Mouse (Mus musculus): ENCODE results near the gene Slc24a1. TPM values are rescaled to one million over a fixed set of nuclear protein-coding genes. Genes with fewer than 3 reads are reported as not detected.

Gene Slc24a1
- polyA plus RNA-seq, 1 experiment from 2014 or later, result 0.09 TPM

GRCm38 (mm10) chr9:64941650-64942049 lies 9.8 kb downstream of the Slc24a1 start:
- ATAC-seq (ENCODE audit: low FRiP score, low TSS enrichment) (no peak), DNase-seq (no peak)
- WGBS, result 85% methylated on average over 4 of the region's 4 CpGs
- Histone ChIP-seq H3K9ac (replicated peaks; ENCODE audit: low read length) (no peak overlapping the region), H3K27me3 (ENCODE audit: control insufficient read depth, insufficient read depth, low read length) (no peaks in the 10 kb centered on the region), H3K4me3 (replicated peaks; ENCODE audit: low read depth, low read length) (no peak overlapping the region), H3K36me3 (ENCODE audit: control insufficient read depth, insufficient read depth, low read length) (no peaks in the 10 kb centered on the region), H3K27ac (replicated peaks; ENCODE audit: low read depth, low read length) (no peak overlapping the region), H3K4me1 (ENCODE audit: control insufficient read depth, insufficient read depth, low read length) (no peaks in the 10 kb centered on the region), H3K4me2 (ENCODE audit: low read length) (no peak overlapping the region), H3K9me3 (ENCODE audit: control insufficient read depth, low read length) (no peaks in the 10 kb centered on the region)

GRCm38 (mm10) chr9:64940731-64941346 lies 10.6 kb downstream of the Slc24a1 start:
- H3K9ac ChIP-seq (replicated peaks; ENCODE audit: low read length), result no peak overlapping the region
- ATAC-seq (ENCODE audit: low FRiP score, low TSS enrichment) (no peak), DNase-seq (no peak)
- H3K4me3 ChIP-seq (replicated peaks; ENCODE audit: low read depth, low read length), result no peak overlapping the region
- no peaks in the 10 kb centered on the region for H3K4me1 ChIP-seq (ENCODE audit: control insufficient read depth, insufficient read depth, low read length)
- no peaks in the 10 kb centered on the region for H3K9me3 ChIP-seq (ENCODE audit: control insufficient read depth, low read length)
- H3K36me3 ChIP-seq (ENCODE audit: control insufficient read depth, insufficient read depth, low read length), result no peaks in the 10 kb centered on the region
- H3K27ac ChIP-seq (replicated peaks; ENCODE audit: low read depth, low read length), result no peak overlapping the region
- 88% methylated on average over 11 of the region's 11 CpGs for WGBS
- H3K4me2 ChIP-seq (ENCODE audit: low read length), result no peak overlapping the region
- H3K27me3 ChIP-seq (ENCODE audit: control insufficient read depth, insufficient read depth, low read length), result no peaks in the 10 kb centered on the region

- Histone ChIP-seq H3K36me3 (ENCODE audit: control insufficient read depth, insufficient read depth, low read length) (no peaks in the 10 kb centered on the region), H3K4me2 (ENCODE audit: low read length) (no peak overlapping the region), H3K4me3 (replicated peaks; ENCODE audit: low read depth, low read length) (no peak overlapping the region), H3K9ac (replicated peaks; ENCODE audit: low read length) (no peak overlapping the region), H3K27me3 (ENCODE audit: control insufficient read depth, insufficient read depth, low read length) (no peaks in the 10 kb centered on the region), H3K27ac (replicated peaks; ENCODE audit: low read depth, low read length) (no peak overlapping the region), H3K9me3 (ENCODE audit: control insufficient read depth, low read length) (no peaks in the 10 kb centered on the region), H3K4me1 (ENCODE audit: control insufficient read depth, insufficient read depth, low read length) (no peaks in the 10 kb centered on the region)
- no peak for DNase-seq
- ATAC-seq (ENCODE audit: low FRiP score, low TSS enrichment), result no peak
- WGBS, result 85% methylated on average over 2 of the region's 2 CpGs
Measured at GRCm38 (mm10) chr9:64939790-64940189, 11.6 kb downstream of the Slc24a1 start.

GRCm38 (mm10) chr9:64939281-64939680 lies 12.1 kb downstream of the Slc24a1 start:
- ATAC-seq (ENCODE audit: low FRiP score, low TSS enrichment) (no peak), DNase-seq (no peak)
- Histone ChIP-seq H3K27ac (replicated peaks; ENCODE audit: low read depth, low read length) (no peak overlapping the region), H3K4me1 (ENCODE audit: control insufficient read depth, insufficient read depth, low read length) (no peaks in the 10 kb centered on the region), H3K9me3 (ENCODE audit: control insufficient read depth, low read length) (no peaks in the 10 kb centered on the region), H3K36me3 (ENCODE audit: control insufficient read depth, insufficient read depth, low read length) (no peaks in the 10 kb centered on the region), H3K9ac (replicated peaks; ENCODE audit: low read length) (no peak overlapping the region), H3K27me3 (ENCODE audit: control insufficient read depth, insufficient read depth, low read length) (no peaks in the 10 kb centered on the region), H3K4me3 (replicated peaks; ENCODE audit: low read depth, low read length) (no peak overlapping the region), H3K4me2 (ENCODE audit: low read length) (no peak overlapping the region)
- WGBS, result 69% methylated on average over 4 of the region's 4 CpGs

GRCm38 (mm10) chr9:64938535-64938934 lies 12.9 kb downstream of the Slc24a1 start:
- Histone ChIP-seq H3K27me3 (ENCODE audit: control insufficient read depth, insufficient read depth, low read length) (no peaks in the 10 kb centered on the region), H3K9ac (replicated peaks; ENCODE audit: low read length) (no peak overlapping the region), H3K27ac (replicated peaks; ENCODE audit: low read depth, low read length) (no peak overlapping the region), H3K36me3 (ENCODE audit: control insufficient read depth, insufficient read depth, low read length) (no peaks in the 10 kb centered on the region), H3K4me3 (replicated peaks; ENCODE audit: low read depth, low read length) (no peak overlapping the region), H3K4me1 (ENCODE audit: control insufficient read depth, insufficient read depth, low read length) (no peaks in the 10 kb centered on the region), H3K9me3 (ENCODE audit: control insufficient read depth, low read length) (no peaks in the 10 kb centered on the region), H3K4me2 (ENCODE audit: low read length) (no peak overlapping the region)
- 82% methylated on average over 5 of the region's 5 CpGs for WGBS
- ATAC-seq (ENCODE audit: low FRiP score, low TSS enrichment), result no peak
- no peak for DNase-seq

DNA sequence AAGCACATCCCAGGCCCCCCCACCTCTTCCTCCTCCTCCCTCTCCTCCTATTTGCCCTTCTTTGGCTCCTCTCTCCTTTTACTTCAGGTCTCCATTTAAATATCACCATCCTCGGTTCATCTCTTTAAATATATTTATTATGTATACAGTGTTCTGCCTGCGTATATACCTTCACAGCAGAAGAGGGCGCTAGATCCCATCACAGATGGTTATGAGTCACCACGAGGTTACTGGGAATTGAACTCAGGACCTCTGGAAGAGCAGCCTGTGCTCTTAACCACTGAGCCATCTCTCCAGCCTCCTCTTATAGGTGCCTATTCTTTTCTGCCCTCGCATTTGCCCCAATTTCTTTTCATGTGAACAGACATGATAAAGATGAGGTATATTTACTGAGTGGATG lies 13.9 kb downstream of the Slc24a1 start:
- H3K27me3 ChIP-seq (ENCODE audit: control insufficient read depth, insufficient read depth, low read length), result no peaks in the 10 kb centered on the region
- no peak overlapping the region for H3K27ac ChIP-seq (replicated peaks; ENCODE audit: low read depth, low read length)
- H3K9ac ChIP-seq (replicated peaks; ENCODE audit: low read length), result no peak overlapping the region
- DNase-seq (no peak), ATAC-seq (ENCODE audit: low FRiP score, low TSS enrichment) (no peak)
- H3K36me3 ChIP-seq (ENCODE audit: control insufficient read depth, insufficient read depth, low read length), result no peaks in the 10 kb centered on the region
- no peaks in the 10 kb centered on the region for H3K4me1 ChIP-seq (ENCODE audit: control insufficient read depth, insufficient read depth, low read length)
- H3K4me3 ChIP-seq (replicated peaks; ENCODE audit: low read depth, low read length), result no peak overlapping the region
- H3K4me2 ChIP-seq (ENCODE audit: low read length), result no peak overlapping the region
- H3K9me3 ChIP-seq (ENCODE audit: control insufficient read depth, low read length), result no peaks in the 10 kb centered on the region
- 59% methylated on average over 5 of the region's 5 CpGs for WGBS

GRCm38 (mm10) chr9:64936508-64936907 lies 14.9 kb downstream of the Slc24a1 start:
- Histone ChIP-seq H3K4me3 (replicated peaks; ENCODE audit: low read depth, low read length) (no peak overlapping the region), H3K27me3 (ENCODE audit: control insufficient read depth, insufficient read depth, low read length) (no peaks in the 10 kb centered on the region), H3K27ac (replicated peaks; ENCODE audit: low read depth, low read length) (no peak overlapping the region), H3K9me3 (ENCODE audit: control insufficient read depth, low read length) (no peaks in the 10 kb centered on the region), H3K36me3 (ENCODE audit: control insufficient read depth, insufficient read depth, low read length) (no peaks in the 10 kb centered on the region), H3K9ac (replicated peaks; ENCODE audit: low read length) (no peak overlapping the region), H3K4me1 (ENCODE audit: control insufficient read depth, insufficient read depth, low read length) (no peaks in the 10 kb centered on the region), H3K4me2 (ENCODE audit: low read length) (no peak overlapping the region)
- DNase-seq, result peak; percentile 77
- 3% methylated on average over 6 of the region's 6 CpGs for WGBS
- ATAC-seq (ENCODE audit: low FRiP score, low TSS enrichment), result no peak

GRCm38 (mm10) chr9:64934015-64934754 lies 17.2 kb downstream of the Slc24a1 start:
- DNase-seq (peak; percentile 57), ATAC-seq (ENCODE audit: low FRiP score, low TSS enrichment) (no peak)
- no peak overlapping the region for H3K9ac ChIP-seq (replicated peaks; ENCODE audit: low read length)
- H3K4me2 ChIP-seq (ENCODE audit: low read length), result peak overlapping the region; percentile 3; the same call in 1 of the 2 replicates
- H3K27ac ChIP-seq (replicated peaks; ENCODE audit: low read depth, low read length), result 0 out of 2 replicates have a peak overlapping the region, but pooled peaks have one; percentile 32
- no peaks in the 10 kb centered on the region for H3K27me3 ChIP-seq (ENCODE audit: control insufficient read depth, insufficient read depth, low read length)
- H3K36me3 ChIP-seq (ENCODE audit: control insufficient read depth, insufficient read depth, low read length), result no peaks in the 10 kb centered on the region
- H3K9me3 ChIP-seq (ENCODE audit: control insufficient read depth, low read length), result no peaks in the 10 kb centered on the region
- no peak overlapping the region for H3K4me3 ChIP-seq (replicated peaks; ENCODE audit: low read depth, low read length)
- 58% methylated on average over 15 of the region's 15 CpGs for WGBS
- H3K4me1 ChIP-seq (ENCODE audit: control insufficient read depth, insufficient read depth, low read length), result no peaks in the 10 kb centered on the region
